Mouse (Mus musculus): ENCODE results near the gene Thbs1.

The Thbs1 gene

DNA sequence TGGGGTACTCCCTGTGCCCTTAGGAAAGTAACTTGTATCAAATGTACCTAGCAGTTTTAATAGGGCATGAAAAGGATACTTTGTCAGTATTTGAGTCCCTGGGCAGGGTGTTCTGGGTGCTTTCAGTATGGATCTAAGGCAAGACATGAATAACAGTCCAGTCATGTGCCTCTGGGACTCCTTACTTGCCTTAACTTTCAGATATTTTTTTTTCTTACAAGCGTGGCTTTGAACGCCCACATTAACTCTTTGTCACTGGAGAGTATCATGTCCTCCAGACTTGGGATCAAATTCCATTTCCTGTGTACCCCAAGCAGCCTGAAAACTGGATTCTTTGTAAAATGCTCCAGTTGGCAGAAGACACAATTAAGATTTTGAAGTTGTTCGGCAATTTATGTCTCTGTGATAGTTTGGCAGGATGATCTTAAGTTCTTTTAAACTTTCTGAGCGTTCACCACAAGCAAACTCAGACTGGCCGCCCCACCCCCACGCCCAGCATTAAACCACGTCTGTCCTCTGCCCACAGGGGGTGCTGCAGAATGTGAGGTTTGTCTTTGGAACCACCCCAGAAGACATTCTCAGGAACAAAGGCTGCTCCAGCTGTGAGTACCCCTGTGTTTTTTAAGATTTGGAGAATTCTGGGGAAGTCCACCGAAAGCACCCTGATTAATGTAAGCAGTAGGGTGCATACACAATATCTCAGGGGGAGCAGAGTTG is 2.3 kb downstream of the Thbs1 start:
- in situ Hi-C loops (cut with MboI): loop anchor here (10.0 kb wide), 1 partner anchor 329 kb away; no protein-coding TSS in a partner anchor

DNA sequence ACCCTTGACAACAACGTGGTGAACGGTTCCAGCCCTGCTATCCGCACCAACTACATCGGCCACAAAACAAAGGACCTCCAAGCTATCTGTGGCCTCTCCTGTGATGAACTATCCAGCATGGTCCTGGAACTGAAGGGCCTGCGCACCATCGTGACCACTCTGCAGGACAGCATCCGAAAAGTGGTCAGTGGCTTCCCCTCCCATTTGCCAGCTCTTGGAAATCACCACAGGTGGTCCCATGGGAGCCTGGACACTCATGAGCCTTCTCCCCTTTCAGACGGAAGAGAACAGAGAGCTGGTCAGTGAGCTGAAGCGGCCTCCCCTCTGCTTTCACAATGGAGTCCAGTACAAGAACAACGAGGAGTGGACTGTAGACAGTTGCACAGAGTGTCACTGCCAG is 3.0 kb downstream of the Thbs1 start:
- in situ Hi-C loops (cut with MboI): loop anchor here (10.0 kb wide), 1 partner anchor 330 kb away; no protein-coding TSS in a partner anchor

DNA sequence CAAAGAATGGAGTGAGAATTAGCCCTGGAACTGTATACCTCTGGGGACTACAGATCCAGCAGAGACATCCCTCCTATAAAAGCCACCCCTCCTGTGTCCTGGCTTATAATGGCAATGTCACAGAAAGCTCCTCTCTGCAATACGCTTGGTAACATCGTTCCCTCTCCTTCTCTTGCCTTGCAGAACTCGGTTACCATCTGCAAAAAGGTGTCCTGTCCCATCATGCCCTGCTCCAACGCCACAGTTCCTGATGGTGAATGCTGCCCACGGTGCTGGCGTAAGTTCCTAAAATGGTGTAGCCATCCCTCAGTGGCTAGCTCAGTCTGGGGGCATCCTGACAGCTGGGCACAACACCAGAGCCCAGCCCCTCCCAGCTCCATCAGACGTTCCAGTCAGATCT is 4.0 kb downstream of the Thbs1 start:
- in situ Hi-C loops (cut with MboI): loop anchor here (10.0 kb wide), 1 partner anchor 331 kb away; no protein-coding TSS in a partner anchor

DNA sequence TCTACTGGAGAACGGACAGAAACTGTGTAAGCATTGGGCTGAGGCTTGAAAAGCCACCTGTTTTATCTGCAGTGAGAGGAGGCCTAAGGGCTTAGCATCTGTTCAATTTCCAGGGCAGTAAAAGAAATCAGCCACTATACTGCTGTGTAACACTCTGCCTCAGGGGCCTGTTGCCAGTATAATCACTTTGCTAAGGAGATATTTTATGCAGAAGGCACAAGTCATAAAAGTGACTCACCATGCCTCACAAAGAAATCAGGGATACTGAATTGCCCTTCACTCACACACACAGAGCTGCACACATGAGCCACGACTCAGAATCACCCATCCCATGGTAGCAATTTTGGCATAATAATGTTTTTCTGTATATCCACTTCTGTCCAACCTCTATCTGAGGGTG is 4.5 kb downstream of the Thbs1 start:
- in situ Hi-C loops (cut with MboI): loop anchor here (10.0 kb wide), 1 partner anchor 331 kb away; no protein-coding TSS in a partner anchor

DNA sequence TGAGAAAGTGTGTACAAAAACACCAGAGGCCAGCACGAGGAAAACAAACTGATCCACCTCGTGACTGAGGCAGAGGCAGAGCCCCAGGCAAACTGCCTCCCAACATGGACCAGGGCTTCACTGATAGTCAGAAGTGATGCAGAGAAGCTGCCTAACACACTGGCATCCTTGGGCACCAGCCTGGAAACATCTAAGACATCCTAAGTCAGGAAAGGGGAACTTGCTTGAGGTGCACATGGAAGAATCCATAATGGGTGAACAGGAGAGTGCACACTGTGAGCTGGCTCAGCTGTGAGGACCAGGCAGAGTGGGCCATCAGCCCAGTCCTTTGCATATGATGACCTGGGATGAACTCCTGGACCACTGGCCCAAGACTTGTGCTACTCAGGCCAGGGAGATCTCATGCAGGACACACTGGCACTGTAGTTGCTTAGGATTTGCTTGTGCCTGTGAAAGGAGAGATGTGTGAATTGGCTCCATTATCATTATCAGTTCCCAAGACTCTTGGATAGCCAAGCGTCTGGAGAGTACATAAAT is 5.1 kb downstream of the Thbs1 start:
- in situ Hi-C loops (cut with MboI): loop anchor here (10.0 kb wide), 1 partner anchor 332 kb away; no protein-coding TSS in a partner anchor

DNA sequence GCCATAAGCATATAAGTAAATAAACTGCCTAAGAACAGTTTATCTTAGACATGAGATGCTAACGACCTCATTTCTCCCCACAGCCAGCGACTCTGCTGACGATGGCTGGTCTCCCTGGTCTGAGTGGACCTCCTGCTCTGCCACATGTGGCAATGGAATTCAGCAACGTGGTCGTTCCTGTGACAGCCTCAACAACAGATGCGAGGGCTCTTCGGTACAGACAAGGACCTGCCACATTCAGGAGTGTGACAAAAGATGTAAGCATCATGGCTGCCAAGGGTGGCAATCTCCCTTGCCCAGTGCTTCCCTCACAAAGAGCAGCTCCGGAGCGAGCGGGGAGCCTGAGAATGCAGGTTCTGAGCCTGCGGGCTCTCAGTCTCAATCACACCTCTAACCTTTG is 5.7 kb downstream of the Thbs1 start:
- in situ Hi-C loops (cut with MboI): loop anchor here (10.0 kb wide), 1 partner anchor 333 kb away; no protein-coding TSS in a partner anchor

DNA sequence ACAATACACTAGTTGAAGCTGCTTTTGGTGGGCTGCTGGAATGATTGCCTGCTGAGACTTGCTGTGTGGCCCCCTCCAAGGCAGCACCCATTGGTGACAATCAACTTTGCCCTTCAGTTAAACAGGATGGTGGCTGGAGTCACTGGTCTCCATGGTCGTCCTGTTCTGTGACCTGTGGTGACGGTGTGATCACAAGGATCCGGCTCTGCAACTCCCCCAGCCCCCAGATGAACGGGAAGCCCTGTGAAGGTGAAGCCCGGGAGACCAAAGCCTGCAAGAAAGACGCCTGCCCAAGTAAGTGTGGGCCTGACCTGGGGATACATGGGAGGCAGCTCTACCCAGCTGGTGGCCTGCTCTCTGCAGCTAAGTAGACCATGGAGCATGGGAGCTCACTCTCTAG is 6.4 kb downstream of the Thbs1 start:
- in situ Hi-C loops (cut with MboI): loop anchor here (10.0 kb wide), 1 partner anchor 333 kb away; no protein-coding TSS in a partner anchor

DNA sequence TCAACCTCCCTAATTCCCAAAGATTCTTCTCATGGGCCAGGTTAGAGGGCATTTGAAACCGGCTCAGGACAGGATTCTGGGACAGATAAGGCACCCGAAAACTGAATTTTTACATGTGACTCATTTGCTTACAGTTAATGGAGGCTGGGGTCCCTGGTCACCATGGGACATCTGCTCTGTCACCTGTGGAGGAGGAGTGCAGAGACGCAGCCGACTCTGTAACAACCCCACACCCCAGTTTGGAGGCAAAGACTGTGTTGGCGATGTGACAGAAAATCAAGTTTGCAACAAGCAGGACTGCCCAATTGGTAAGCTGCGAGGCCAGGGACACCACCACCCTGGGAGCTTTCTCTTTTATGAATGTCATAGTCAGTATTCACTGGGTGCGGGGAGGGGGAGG is 6.8 kb downstream of the Thbs1 start:
- in situ Hi-C loops (cut with MboI): loop anchor here (10.0 kb wide), 1 partner anchor 334 kb away; no protein-coding TSS in a partner anchor

DNA sequence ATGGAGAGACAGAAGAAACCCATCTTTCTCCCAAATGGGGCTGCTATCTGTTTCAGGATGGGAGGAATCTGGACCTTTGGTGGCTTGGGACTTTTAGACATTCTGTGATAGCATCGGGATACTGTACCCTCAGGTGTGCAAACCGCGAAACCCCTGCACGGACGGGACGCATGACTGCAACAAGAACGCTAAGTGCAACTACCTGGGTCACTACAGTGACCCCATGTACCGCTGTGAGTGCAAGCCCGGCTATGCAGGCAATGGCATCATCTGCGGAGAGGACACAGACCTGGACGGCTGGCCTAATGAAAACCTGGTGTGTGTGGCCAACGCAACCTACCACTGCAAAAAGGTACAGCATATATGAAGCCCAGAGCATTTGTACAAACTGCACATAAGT is 8.0 kb downstream of the Thbs1 start:
- in situ Hi-C loops (cut with MboI): loop anchor here (10.0 kb wide), 1 partner anchor 335 kb away; no protein-coding TSS in a partner anchor

DNA sequence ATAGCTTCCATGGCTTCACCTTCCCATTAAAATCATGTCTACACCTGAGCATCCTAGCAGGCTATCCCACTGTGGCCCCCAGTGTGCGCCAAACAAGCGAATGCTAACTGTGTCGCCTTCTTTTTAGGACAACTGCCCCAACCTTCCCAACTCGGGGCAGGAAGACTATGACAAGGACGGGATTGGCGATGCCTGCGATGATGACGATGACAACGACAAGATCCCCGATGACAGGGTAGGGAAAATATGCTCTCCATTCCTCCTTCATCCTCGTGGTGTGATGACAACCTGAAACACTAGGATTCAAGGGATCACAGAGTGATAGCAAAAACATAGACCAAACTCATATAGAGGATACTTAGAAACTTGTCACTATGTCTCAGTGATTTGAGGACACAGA is 8.4 kb downstream of the Thbs1 start:
- in situ Hi-C loops (cut with MboI): no loop called here

DNA sequence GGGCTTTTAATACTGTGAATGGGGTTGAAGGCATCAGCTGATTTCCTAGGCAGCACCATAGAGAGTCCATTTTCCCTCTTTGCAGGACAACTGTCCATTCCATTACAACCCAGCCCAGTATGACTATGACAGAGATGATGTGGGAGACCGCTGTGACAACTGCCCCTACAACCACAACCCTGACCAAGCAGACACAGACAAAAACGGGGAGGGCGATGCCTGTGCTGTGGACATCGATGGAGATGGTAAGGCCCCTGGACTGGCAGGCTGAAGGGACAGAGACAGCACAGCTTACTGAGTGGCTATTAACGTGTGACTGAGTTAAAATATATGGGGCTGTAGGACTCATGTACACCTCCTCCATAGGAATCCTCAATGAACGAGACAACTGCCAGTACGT is 9.1 kb downstream of the Thbs1 start:
- in situ Hi-C loops (cut with MboI): no loop called here

DNA sequence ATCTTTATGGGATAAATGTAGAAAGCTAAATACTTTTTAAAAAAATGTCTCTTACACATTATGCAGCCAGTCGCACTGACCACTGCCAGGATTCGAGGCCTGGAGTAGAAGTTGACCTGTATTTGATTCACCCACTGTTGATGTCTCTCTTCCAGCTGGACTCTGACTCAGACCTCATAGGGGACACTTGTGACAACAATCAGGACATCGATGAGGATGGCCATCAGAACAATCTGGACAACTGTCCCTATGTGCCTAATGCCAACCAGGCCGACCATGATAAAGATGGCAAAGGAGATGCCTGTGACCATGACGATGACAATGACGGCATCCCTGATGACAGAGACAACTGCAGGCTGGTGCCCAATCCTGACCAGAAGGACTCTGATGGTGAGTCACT is 10.6 kb downstream of the Thbs1 start:
- in situ Hi-C loops (cut with MboI): no loop called here

DNA sequence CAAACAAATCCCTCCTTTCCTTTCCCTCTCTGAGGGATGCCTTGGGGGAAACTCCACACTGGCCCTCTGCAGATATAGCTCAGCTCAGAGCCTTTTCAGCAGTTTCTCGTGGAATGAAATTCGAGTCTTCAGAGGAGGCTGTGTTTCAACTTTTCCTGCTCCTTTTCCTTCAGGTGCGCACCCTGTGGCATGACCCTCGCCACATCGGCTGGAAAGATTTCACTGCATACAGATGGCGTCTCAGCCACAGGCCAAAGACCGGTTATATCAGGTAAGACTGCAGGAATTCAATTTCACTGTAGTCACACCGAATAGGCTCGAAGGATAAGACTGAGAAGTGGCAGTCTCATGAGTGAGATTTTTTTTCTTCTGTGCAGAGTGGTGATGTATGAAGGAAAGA is 12.1 kb downstream of the Thbs1 start:
- in situ Hi-C loops (cut with MboI): no loop called here

DNA sequence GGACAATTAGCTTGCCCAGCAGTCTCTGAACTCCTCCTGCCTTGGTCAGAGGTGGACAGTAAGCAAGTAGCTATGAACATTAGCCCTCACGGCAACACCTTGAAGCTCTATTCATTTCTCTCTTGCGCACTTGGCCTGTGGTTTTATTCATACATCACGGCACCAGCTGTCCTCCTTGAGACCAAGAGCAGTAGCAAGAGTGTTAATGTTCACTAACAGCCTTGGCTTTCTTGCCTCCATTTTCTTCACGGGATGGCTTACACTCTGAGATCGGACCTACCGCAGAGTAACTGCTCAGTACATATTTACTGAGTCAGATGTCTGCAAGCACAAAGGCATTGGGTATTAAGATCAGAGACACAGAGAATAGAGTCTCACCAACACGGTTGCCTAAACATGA is 12.8 kb downstream of the Thbs1 start:
- in situ Hi-C loops (cut with MboI): no loop called here

DNA sequence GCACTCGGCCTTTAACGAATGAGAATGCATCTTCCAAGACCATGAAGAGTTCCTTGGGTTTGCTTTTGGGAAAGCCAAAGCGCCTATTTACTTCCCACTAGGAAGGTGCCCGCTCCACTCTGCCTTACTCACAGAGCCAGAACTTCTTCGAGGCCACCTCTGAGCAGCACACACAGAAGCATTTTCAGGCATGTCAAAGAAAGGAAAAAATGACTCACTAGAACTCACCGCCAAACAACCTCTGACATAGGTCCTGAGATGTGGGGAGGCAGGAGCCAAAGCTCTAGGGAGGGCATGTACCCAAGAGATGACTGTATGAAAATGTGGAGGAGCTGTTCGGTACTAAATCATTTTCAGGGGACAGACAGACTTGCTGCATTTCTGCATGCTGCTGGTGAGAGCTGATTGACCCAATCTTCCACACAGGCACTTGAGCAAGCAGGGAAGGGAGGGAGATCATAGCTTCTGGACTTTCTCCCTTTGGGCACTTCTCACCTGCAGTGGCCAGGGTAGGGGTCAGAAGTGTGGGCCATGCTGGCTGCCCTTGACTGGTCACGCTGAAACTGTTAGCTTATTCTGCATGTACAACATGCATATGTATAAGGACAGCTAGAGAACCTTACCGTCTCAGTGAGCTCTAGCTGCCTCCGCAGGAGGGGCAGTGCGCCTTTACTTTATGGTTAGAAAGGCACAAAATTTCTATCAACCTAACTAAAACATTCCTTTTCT is 13.7 kb downstream of the Thbs1 start:
- in situ Hi-C loops (cut with MboI): no loop called here

DNA sequence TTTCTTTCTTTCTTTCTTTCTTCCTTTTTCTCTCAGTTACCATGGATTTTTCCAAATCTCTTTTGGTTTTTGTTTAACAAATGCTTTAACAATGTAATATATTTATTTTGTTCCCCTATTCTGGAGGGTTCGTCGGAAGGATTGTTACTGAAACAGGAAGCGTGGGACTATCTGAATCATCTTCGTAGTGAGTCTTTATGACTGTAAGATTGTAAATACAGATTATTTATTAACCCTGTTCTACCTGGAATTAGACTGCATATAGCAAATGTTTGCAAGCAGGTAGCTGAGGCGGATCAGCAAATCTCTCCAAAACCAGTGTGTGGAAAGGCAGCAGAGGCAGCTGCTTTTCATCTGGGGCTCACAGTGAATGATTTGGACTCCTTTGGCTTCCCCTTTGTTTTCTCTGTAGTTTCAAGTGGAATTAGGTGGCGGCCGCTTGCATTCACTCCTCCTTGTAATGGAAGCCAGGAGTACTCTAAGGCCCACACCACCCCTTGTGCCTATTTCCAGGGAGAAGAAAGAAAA is 14.3 kb downstream of the Thbs1 start:
- in situ Hi-C loops (cut with MboI): no loop called here

DNA sequence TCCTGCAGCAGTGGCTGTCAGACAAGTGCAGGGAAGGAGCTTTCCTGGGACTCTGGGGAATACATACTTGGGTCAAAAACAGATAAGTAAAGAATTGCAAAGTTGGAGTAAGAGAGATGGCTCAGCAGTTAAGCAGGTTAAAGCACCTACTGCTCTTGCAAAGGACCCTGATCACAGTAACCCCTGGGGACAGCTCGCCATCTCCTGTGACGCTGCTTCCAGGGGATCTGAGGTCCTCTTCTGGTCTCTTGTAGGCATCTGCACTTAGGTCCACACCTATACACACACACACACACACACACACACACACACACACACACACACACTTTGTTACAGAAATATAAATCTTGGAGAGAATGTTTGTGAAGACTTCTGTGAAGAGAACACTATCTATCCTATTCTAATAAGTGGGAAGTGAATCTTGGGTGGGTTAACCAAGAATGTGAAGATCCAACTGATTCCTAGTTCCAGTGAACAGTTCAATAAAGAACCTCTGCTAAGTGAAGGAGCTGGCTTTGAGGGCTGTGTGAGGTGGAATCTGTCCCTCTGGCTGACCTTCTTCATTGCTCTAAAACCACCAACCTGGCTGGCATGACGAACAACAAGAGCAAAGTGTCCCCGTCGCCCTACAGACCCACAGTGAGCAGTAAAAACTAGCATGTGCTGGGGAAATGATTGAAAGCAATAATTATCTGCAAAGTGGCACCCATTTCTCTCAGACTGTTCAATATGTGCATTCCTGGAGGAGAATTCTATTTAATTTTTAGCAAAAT is 16.0 kb downstream of the Thbs1 start:
- in situ Hi-C loops (cut with MboI): no loop called here

DNA sequence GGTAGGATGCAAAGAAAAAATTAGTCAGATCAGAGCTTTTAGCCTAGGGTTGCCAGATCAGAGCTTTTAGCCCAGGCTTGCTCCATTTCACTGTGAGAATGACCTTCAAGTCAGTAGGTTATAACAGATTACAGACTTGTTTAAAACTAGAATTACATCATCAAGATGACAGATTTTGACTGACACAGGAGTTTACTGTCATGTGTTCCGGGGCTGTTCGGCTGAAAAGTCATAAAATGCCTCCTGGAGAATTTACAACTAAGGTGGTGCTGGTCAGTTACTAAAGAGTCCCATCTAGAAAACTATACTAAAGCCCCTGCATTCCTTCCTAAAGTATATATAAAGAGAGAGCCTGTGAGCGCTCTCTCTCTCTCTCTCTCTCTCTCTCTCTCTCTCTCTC is 16.6 kb downstream of the Thbs1 start:
- in situ Hi-C loops (cut with MboI): no loop called here

DNA sequence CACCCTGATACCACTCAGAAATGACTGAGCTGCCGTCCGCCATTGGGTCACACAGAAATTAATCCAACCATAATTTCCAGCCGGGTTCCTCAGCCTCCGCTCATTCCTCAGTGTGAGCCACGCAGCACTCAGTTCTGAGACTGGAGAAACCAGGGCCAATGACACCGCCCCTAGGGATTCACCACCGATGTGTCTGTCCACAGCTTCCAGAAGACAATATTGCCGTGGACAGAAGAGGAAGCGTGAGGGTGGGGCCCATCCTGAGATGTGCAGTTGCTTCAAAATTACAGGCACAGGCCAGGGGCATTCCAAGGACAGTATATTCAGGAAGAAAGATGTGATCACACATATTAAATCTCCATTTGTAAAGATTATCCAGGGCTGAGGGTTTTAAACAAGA is 25.4 kb downstream of the Thbs1 start:
- in situ Hi-C loops (cut with MboI): no loop called here

DNA sequence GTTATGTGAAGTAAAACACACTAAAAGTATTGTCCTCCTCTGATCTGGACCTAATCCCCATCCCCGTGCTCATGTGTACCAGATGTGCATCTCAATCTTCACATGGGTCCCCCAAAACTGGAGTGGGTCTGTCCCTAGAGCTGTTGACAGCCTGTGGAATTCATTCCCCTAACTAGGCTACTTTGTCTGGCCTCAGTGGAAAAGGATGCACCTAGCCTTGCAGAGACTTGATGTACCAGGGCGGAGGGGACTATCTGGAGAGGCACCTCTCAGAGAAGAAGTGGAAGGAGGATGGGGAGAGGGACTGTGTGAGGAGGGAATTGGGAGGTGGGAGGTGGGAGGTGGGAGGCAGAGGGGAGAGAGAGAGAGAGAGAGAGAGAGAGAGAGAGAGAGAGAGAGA is 26.1 kb downstream of the Thbs1 start:
- in situ Hi-C loops (cut with MboI): no loop called here

DNA sequence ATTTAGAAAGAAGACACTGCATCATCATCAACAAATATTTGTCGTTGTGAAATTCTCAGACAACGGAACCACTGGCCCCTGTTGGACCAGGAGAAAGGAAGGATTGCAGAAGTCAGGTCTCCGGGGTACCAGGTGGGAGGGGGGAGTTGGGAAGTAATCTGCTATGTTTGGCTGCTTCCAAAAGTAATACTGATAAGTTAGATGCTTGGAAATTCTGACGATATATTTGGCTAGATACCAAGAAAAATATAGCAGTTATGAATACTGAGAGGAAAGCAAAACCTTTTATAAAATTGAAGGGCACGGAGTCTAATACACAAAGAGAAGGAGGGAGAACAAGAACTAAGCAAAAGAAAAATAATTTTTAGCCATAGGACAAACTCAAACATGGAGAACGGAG is 27.6 kb downstream of the Thbs1 start:
- in situ Hi-C loops (cut with MboI): no loop called here

DNA sequence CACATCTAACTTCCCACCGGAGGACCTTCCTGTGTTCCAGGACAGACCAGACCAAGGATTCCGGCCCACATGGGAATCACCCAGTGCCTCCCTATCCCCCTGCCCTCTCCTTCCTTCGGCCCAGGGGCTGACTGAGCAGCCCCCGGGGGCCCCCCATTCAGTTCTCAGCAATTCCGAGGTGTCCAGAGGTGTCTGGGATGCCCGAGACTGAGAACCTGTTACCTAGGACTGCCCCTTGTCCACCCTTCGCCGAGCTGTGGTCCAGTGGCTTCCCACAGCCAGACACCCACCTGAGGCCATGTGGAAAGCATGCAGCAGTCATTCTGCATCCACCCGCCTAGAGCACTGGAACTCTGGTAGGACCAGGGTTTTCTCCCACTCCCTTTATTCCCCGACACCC is 30.0 kb downstream of the Thbs1 start:
- in situ Hi-C loops (cut with MboI): no loop called here

Measured in mature B cell (primary cell).